8 mouse cellular contexts compared by ENCODE assay signal in genomic region chr5:121452026-121452869, GRCm38 (mm10). TPM values are rescaled to one million over a fixed set of nuclear protein-coding genes. Genes with fewer than 3 reads are reported as not detected.
DNase-seq lines count a peak whose midpoint lies in the region; ATAC-seq and TF ChIP-seq lines count a peak whose summit lies in the region.

Erp29 (minus strand) TSS chr5:121452506.

- no peaks in the 10 kb centered on the region for H3K27me3 ChIP-seq in forebrain, embryonic 10.5 days (ENCODE audit: poor library complexity, severe bottlenecking)
- H3K27me3 ChIP-seq in heart, embryonic 15.5 days = no peaks in the 10 kb centered on the region
- no peaks in the 10 kb centered on the region for H3K27me3 ChIP-seq in liver, embryonic 14.5 days (ENCODE audit: control insufficient read depth, insufficient read depth, low read length)
- no peaks in the 10 kb centered on the region for H3K27me3 ChIP-seq in neural tube, embryonic 11.5 days (ENCODE audit: control insufficient read depth, insufficient read depth, low read length)
- H3K27me3 ChIP-seq in stomach, postnatal 0 days (ENCODE audit: control insufficient read depth, insufficient read depth, low read length) = no peaks in the 10 kb centered on the region

- peak; percentile 53 for TF ChIP-seq CTCF in liver, embryonic 14.5 days (IDR thresholded peaks at IDR 0.05; ENCODE audit: low read depth)
- peak; percentile 48 for TF ChIP-seq CTCF in stomach, postnatal 0 days (IDR thresholded peaks at IDR 0.05; ENCODE audit: low read depth)

- under 1% methylated on average over 91 of the region's 97 CpGs for WGBS in forebrain, embryonic 10.5 days
- WGBS in heart, embryonic 15.5 days = under 1% methylated on average over 97 of the region's 97 CpGs
- under 1% methylated on average over 95 of the region's 97 CpGs for WGBS in liver, embryonic 14.5 days (ENCODE audit: insufficient replicate concordance)
- WGBS in neural tube, embryonic 11.5 days = under 1% methylated on average over 64 of the region's 97 CpGs
- WGBS in stomach, postnatal 0 days = under 1% methylated on average over 79 of the region's 97 CpGs

- peak within 1 kb of the TSS; percentile 92 for H3K4me3 ChIP-seq in forebrain, embryonic 10.5 days
- H3K4me3 ChIP-seq in heart, embryonic 15.5 days = peak within 1 kb of the TSS; percentile 87
- H3K4me3 ChIP-seq in liver, embryonic 14.5 days (ENCODE audit: insufficient read depth in 1 of 2, low read depth in 2 of 2, low read length in 2 of 2) = peak within 1 kb of the TSS; percentile 73 to 91
- H3K4me3 ChIP-seq in neural tube, embryonic 11.5 days (ENCODE audit: low read depth, low read length) = peak within 1 kb of the TSS; percentile 74
- H3K4me3 ChIP-seq in stomach, postnatal 0 days (ENCODE audit: low read depth, low read length) = peak within 1 kb of the TSS; percentile 91

- peak within 1 kb of the TSS; percentile 93 for H3K9ac ChIP-seq in heart, embryonic 15.5 days
- H3K9ac ChIP-seq in liver, embryonic 14.5 days (replicated peaks) = peak within 1 kb of the TSS; percentile 91
- H3K9ac ChIP-seq in neural tube, embryonic 11.5 days (ENCODE audit: low read length) = peak within 1 kb of the TSS; percentile 90
- H3K9ac ChIP-seq in stomach, postnatal 0 days (ENCODE audit: low read length) = peak within 1 kb of the TSS; percentile 91

- peak; percentile 43; the same call in 1 of the 2 replicates for TF ChIP-seq EP300 in liver, embryonic 14.5 days (IDR thresholded peaks at IDR 0.05; ENCODE audit: low read depth)
- no peak for TF ChIP-seq EP300 in stomach, postnatal 0 days (optimal IDR thresholded peaks at IDR 0.05)

- peak; percentile 95 for ATAC-seq in CD4-positive, CD25-positive, alpha-beta regulatory T cell, adult 4 months
- ATAC-seq in heart, embryonic 15.5 days (replicated peaks; ENCODE audit: insufficient number of reproducible peaks, insufficient read depth, low FRiP score, low read depth) = peak; percentile 90
- ATAC-seq in liver, embryonic 14.5 days (ENCODE audit: insufficient read depth) = peak; percentile 95
- peak; percentile 80 for ATAC-seq in neural tube, embryonic 11.5 days (ENCODE audit: insufficient read depth, low FRiP score, low TSS enrichment)
- ATAC-seq in stomach, postnatal 0 days (ENCODE audit: low FRiP score, low TSS enrichment) = peak; percentile 93

- H3K9me3 ChIP-seq in forebrain, embryonic 10.5 days = no peaks in the 10 kb centered on the region
- no peaks in the 10 kb centered on the region for H3K9me3 ChIP-seq in heart, embryonic 15.5 days (replicated peaks)
- no peaks in the 10 kb centered on the region for H3K9me3 ChIP-seq in liver, embryonic 14.5 days (ENCODE audit: control insufficient read depth, low read length)
- no peaks in the 10 kb centered on the region for H3K9me3 ChIP-seq in neural tube, embryonic 11.5 days (ENCODE audit: control insufficient read depth, low read length)
- no peaks in the 10 kb centered on the region for H3K9me3 ChIP-seq in stomach, postnatal 0 days (ENCODE audit: control insufficient read depth, low read length)

- peaks cover 37% of the 10 kb centered on the region for H3K4me1 ChIP-seq in forebrain, embryonic 10.5 days
- peaks cover 35% of the 10 kb centered on the region for H3K4me1 ChIP-seq in heart, embryonic 15.5 days (replicated peaks)
- peaks cover 8 to 15% of the 10 kb centered on the region in 2 experiments for H3K4me1 ChIP-seq in liver, embryonic 14.5 days (replicated peaks; ENCODE audit: control insufficient read depth in 2 of 2, insufficient read depth in 2 of 2, low read length in 1 of 2)
- H3K4me1 ChIP-seq in neural tube, embryonic 11.5 days (ENCODE audit: control insufficient read depth, insufficient read depth, low read length) = no peaks in the 10 kb centered on the region; the same call in 1 of the 2 replicates
- H3K4me1 ChIP-seq in stomach, postnatal 0 days (replicated peaks; ENCODE audit: control insufficient read depth, insufficient read depth) = peaks cover 8% of the 10 kb centered on the region

- H3K27ac ChIP-seq in forebrain, embryonic 10.5 days = peak within 1 kb of the TSS; percentile 93
- H3K27ac ChIP-seq in heart, embryonic 15.5 days = peak within 1 kb of the TSS; percentile 97
- H3K27ac ChIP-seq in liver, embryonic 14.5 days = peak within 1 kb of the TSS; percentile 87
- H3K27ac ChIP-seq in neural tube, embryonic 11.5 days (ENCODE audit: low read depth, low read length) = peak within 1 kb of the TSS; percentile 91
- H3K27ac ChIP-seq in stomach, postnatal 0 days (replicated peaks) = peak within 1 kb of the TSS; percentile 98

- H3K4me2 ChIP-seq in heart, embryonic 15.5 days = peak within 1 kb of the TSS; percentile 81
- peak within 1 kb of the TSS; percentile 88 for H3K4me2 ChIP-seq in liver, embryonic 14.5 days (ENCODE audit: low read depth)
- H3K4me2 ChIP-seq in neural tube, embryonic 11.5 days (ENCODE audit: low read depth) = peak within 1 kb of the TSS; percentile 68
- H3K4me2 ChIP-seq in stomach, postnatal 0 days (replicated peaks; ENCODE audit: low read depth) = peak within 1 kb of the TSS; percentile 79

- peaks cover 30% of the 10 kb centered on the region for H3K36me3 ChIP-seq in forebrain, embryonic 10.5 days (replicated peaks)
- H3K36me3 ChIP-seq in heart, embryonic 15.5 days = peaks cover 21% of the 10 kb centered on the region
- peaks cover 22% of the 10 kb centered on the region for H3K36me3 ChIP-seq in liver, embryonic 14.5 days (replicated peaks; ENCODE audit: control insufficient read depth, insufficient read depth, low read depth)
- H3K36me3 ChIP-seq in neural tube, embryonic 11.5 days (ENCODE audit: control insufficient read depth, insufficient read depth, low read length) = peaks cover 2% of the 10 kb centered on the region; the same call in 1 of the 2 replicates
- peaks cover 3% of the 10 kb centered on the region for H3K36me3 ChIP-seq in stomach, postnatal 0 days (ENCODE audit: control insufficient read depth, insufficient read depth, low read length)

- peak; percentile 95 for DNase-seq in c-Kit-negative CD71-positive TER-119-positive erythroid progenitor cells, embryonic 14.5 days (ENCODE audit: low read depth, low spot score)
- DNase-seq in forebrain, embryonic 10.5 days (ENCODE audit: extremely low spot score, low spot score) = peak; percentile 96
- peak; percentile 96 to 99 for DNase-seq in kidney, postnatal 25 days
- peak; percentile 85 to 89 (median 88) for DNase-seq in liver, embryonic 14.5 days (ENCODE audit: low read depth in 3 of 3, low spot score in 3 of 3)
- DNase-seq in neural tube, embryonic 11.5 days (ENCODE audit: low spot score) = peak; percentile 99
- peak; percentile 99 for DNase-seq in stomach, postnatal 0 days (ENCODE audit: low spot score)

RNA-seq across cellular contexts. Expression of gene Erp29, which starts in this region (rescaled TPM):
- 10 to 100 TPM; 64.9 to 80.3 TPM for polyA plus RNA-seq in CD4-positive, CD25-positive, alpha-beta regulatory T cell, adult 4 months (2017; shearing (Covaris generic))
- 131 and 140 TPM in 2 replicates for polyA plus RNA-seq in forebrain, embryonic 10.5 days (2016; fragmentation: Nextera tagmentation; extraction: Ambion mirVana)
- 110 and 140 TPM in 2 replicates for polyA plus RNA-seq in heart, embryonic 15.5 days (2015; fragmentation: Nextera tagmentation; extraction: Ambion mirVana)
- 26.4 and 63.7 TPM in 2 replicates for polyA plus RNA-seq in liver, embryonic 14.5 days (2012; rRNA removed)
- polyA plus RNA-seq in liver, embryonic 14.5 days (2014; fragmentation: Nextera tagmentation; extraction: Ambion mirVana) = 74.9 and 82.1 TPM in 2 replicates
- polyA plus RNA-seq in neural tube, embryonic 11.5 days (2014; fragmentation: Nextera tagmentation; extraction: Ambion mirVana) = 119 and 135 TPM in 2 replicates
- 142 and 143 TPM in 2 replicates for polyA plus RNA-seq in stomach, postnatal 0 days (2015; fragmentation: Nextera tagmentation; extraction: Ambion mirVana)

Comparison
In these comparisons a context has a peak if more than half of its experiments do, and no peak if none do; other contexts are left out.
1. Peak in every context shown above with its lines: DNase-seq, ATAC-seq, H3K4me3 ChIP-seq and H3K27ac ChIP-seq.